Mouse (Mus musculus) left cerebral cortex, postnatal 25 days (tissue): ENCODE results near the gene Hs6st1. TPM values are rescaled to one million over a fixed set of nuclear protein-coding genes. Genes with fewer than 3 reads are reported as not detected.

Experiments used
- microRNA-seq, 2 experiments: library from miRNA; unstranded; fragments of <30 nt; microRNA quantifications; one replicate each; pipeline ENCODE4 v1.2.0; 2022
- total RNA-seq, 2 experiments: library from RNA; stranded (reverse); gene quantifications; 2 replicates each; pipeline ENCODE4 v1.2.3; 2021

The Hs6st1 gene
- total RNA-seq, 2 experiments from 2014 or later: 57.7 to 57.9 TPM

Small RNA genes lying within 50 kb of the gene (microRNA-seq; reads per million reads assigned to microRNA genes)
- gene Mir6897: 5.7 to 12.1 reads per million in 2 experiments

Other genes starting within 250 kb of the Hs6st1 start
- 10 to 100 TPM; 48.7 to 51.7 TPM for gene Uggt1, start 176.3 kb downstream of the Hs6st1 start, total RNA-seq
- gene Neurl3, start 206.3 kb downstream of the Hs6st1 start, total RNA-seq: under 1 TPM in 1 of 2 experiments, not detected in 1; 0.71 TPM
- 10 to 100 TPM; 14.9 to 16.4 TPM for gene Arid5a, start 239.3 kb downstream of the Hs6st1 start, total RNA-seq